Mouse (Mus musculus) macrophage (primary cell): ENCODE measurements around the gene Lcmt1. TPM values are rescaled to one million over a fixed set of nuclear protein-coding genes. Genes with fewer than 3 reads are reported as not detected.

Source experiments
- H3K27ac ChIP-seq: fragments of 350-480 bp; formaldehyde crosslinking; 2 replicates; pipeline ENCODE4 v1.9.0; 2021
- H3K36me3 ChIP-seq: fragments of 350-480 bp; formaldehyde crosslinking; 2 replicates; pipeline ENCODE4 v1.9.0; 2021; ENCODE audit errors: inconsistent target
- H3K4me3 ChIP-seq: fragments of 350-480 bp; formaldehyde crosslinking; 2 replicates; pipeline ENCODE4 v1.9.0; 2021; ENCODE audit errors: inconsistent target
- H3K79me2 ChIP-seq: fragments of 350-480 bp; formaldehyde crosslinking; 2 replicates; pipeline ENCODE4 v1.9.0; 2021; ENCODE audit errors: inconsistent target
- WGBS: methylation state at CpG from one replicate; pipeline ENCODE4 v1.1.7; 2026; ENCODE audit warnings: inconsistent platforms; ENCODE audit not compliant: missing documents; 5-methylcytosine and 5-hydroxymethylcytosine counted together
- polyA plus RNA-seq: library from polyadenylated mRNA; stranded (reverse); fragments of 250-400 nt; gene quantifications from 3 replicates; pipeline ENCODE4 v1.2.4, GENCODE M21; 2018; ENCODE audit warnings: inconsistent platforms

The Lcmt1 gene
- polyA plus RNA-seq, 1 experiment from 2014 or later = 14.4 TPM

GRCm38 (mm10) chr7:123465692-123466387 is 96.3 kb downstream of the Lcmt1 start:
- Histone ChIP-seq H3K36me3 (no peaks in the 10 kb centered on the region), H3K27ac (no peak overlapping the region), H3K4me3 (no peak overlapping the region), H3K79me2 (no peaks in the 10 kb centered on the region)
- 42% methylated on average over 6 of the region's 6 CpGs for WGBS

DNA sequence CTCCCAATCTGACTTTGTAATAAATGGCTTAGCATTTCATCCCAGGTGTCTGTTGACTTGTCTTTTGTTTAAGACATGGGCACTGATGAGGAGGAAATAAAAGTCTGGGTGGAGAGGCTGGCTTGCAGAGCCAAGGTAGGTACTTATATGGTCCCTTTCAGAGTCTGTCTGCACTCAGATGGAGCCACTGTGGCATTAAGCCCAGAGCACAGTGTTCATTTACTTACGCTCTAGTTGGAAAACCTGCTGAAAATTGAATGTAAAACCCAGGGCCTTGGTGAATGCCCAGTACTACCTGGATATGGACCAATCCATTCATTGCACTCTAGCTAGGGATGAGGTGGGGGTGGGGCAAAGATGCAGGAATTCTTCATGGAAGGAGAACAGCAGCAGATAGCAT is 98.4 kb downstream of the Lcmt1 start:
- H3K4me3 ChIP-seq = no peak overlapping the region
- WGBS = 91% methylated on average over 1 of the region's 1 CpGs

More for the DNA sequence above, 98.4 kb downstream of the Lcmt1 start:
- no peaks in the 10 kb centered on the region for H3K36me3 ChIP-seq
- no peak overlapping the region for H3K27ac ChIP-seq
- no peaks in the 10 kb centered on the region for H3K79me2 ChIP-seq

Other genes starting within 250 kb of the Lcmt1 start
- gene Tnrc6a, start 245.9 kb upstream of the Lcmt1 start, polyA plus RNA-seq = 25.7 to 28.4 TPM (median 27.9 TPM) in 3 replicates
- 0.23 to 1.9 TPM in 2 of 3 replicates, not detected in the other for gene Slc5a11, start 155.0 kb upstream of the Lcmt1 start, polyA plus RNA-seq
- gene Arhgap17, start 131 bp downstream of the Lcmt1 start, polyA plus RNA-seq = 59.4 to 114 TPM (median 112 TPM) in 3 replicates
- not detected in 3 replicates for gene Aqp8, start 92.5 kb downstream of the Lcmt1 start, polyA plus RNA-seq
- not detected in 3 replicates for gene Zkscan2, start 130.7 kb downstream of the Lcmt1 start, polyA plus RNA-seq